Mouse (Mus musculus) myocyte (in vitro differentiated cells): ENCODE results near the gene Palm.

Experiments used
- E2F4 ChIP-seq: IDR thresholded peaks from one replicate; pipeline ENCODE4 v1.6.1; 2011; ENCODE audit warnings: mild to moderate bottlenecking, control low read depth, moderate library complexity; ENCODE audit not compliant: insufficient read depth
- MAX ChIP-seq: IDR thresholded peaks from one replicate; pipeline ENCODE4 v1.6.1; 2011; ENCODE audit warnings: low read depth, mild to moderate bottlenecking, control low read depth
- MYOD1 ChIP-seq, 3 experiments: IDR thresholded peaks; one replicate each; pipeline ENCODE4 v1.6.1; 2011; ENCODE audit warnings: control low read depth in 2 of 3, low read depth in 2 of 3, mild to moderate bottlenecking in 2 of 3, moderate library complexity in 1 of 3; ENCODE audit not compliant: insufficient read length in 2 of 3, control insufficient read depth in 1 of 3
- POLR2A ChIP-seq: IDR thresholded peaks from one replicate; pipeline ENCODE4 v1.6.1; 2011; ENCODE audit warnings: low read depth, mild to moderate bottlenecking, control low read depth, moderate library complexity; ENCODE audit not compliant: insufficient read length
- POLR2AphosphoS2 ChIP-seq: IDR thresholded peaks from one replicate; pipeline ENCODE4 v1.6.1; 2011; ENCODE audit warnings: low read depth, control low read depth; ENCODE audit not compliant: insufficient read length
- REST ChIP-seq: IDR thresholded peaks from one replicate; pipeline ENCODE4 v1.6.1; 2011; ENCODE audit warnings: mild to moderate bottlenecking, control low read depth, moderate library complexity; ENCODE audit not compliant: insufficient read depth, insufficient read length
- TCF12 ChIP-seq: IDR thresholded peaks from one replicate; pipeline ENCODE4 v1.6.1; 2011; ENCODE audit warnings: mild to moderate bottlenecking, control low read depth; ENCODE audit not compliant: poor library complexity, insufficient read depth, severe bottlenecking
- USF1 ChIP-seq: IDR thresholded peaks from one replicate; pipeline ENCODE4 v1.6.1; 2011; ENCODE audit warnings: low read depth, mild to moderate bottlenecking, control low read depth, moderate library complexity

GRCm38 (mm10) chr10:79832786-79833181 lies 39.4 kb downstream of the Palm start:
- no peak for TF ChIP-seq POLR2AphosphoS2
- no peak for TF ChIP-seq USF1
- no peak for TF ChIP-seq POLR2A
- TF ChIP-seq MAX, result no peak
- TF ChIP-seq MYOD1 (IDR thresholded peaks at IDR 0.05; ENCODE audit: control insufficient read depth in 1 of 3, insufficient read length in 2 of 3, low read depth in 2 of 3), result no peak
- TF ChIP-seq TCF12, result no peak
- no peak for TF ChIP-seq REST
- TF ChIP-seq E2F4, result no peak
